Mouse (Mus musculus): Measurements from ENCODE around the gene Galntl6. TPM values are rescaled to one million over a fixed set of nuclear protein-coding genes. Genes with fewer than 3 reads are reported as not detected.
A peak's percentile ranks its signal among the peaks of the same experiment; 100 is the strongest.
"Not testable (repeated sequence)": the region's sequence is repeated elsewhere in the genome, so short reads cannot be mapped to it uniquely, and the experiment has no call there.

Gene Galntl6
- polyA plus RNA-seq, 1 experiment from 2014 or later, result 4.0 TPM

DNA sequence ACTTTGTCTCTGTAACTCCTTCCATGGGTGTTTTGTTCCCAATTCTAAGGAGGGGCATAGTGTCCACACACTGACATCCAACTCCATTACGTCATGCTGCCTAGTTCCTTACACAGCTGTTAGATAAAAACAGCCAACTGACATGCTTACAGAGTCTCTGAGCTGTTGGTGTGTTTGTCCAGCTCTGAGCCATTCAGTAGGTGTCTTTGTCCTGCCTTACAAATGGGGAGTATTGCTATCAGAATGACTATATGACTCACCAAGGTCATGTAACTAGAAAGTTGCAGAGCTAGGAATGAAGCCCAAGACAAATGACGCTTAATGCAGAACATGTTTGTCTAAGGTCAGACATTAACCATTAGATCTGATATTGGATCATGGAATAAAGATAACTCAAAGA is 449.1 kb downstream of the Galntl6 start:
- not testable (repeated sequence) for H3K4me3 ChIP-seq (ENCODE audit: low read depth, low read length); ATAC-seq; H3K9ac ChIP-seq (ENCODE audit: low read length); H3K36me3 ChIP-seq (ENCODE audit: control insufficient read depth, insufficient read depth, low read length); H3K9me3 ChIP-seq (replicated peaks; ENCODE audit: control insufficient read depth, low read length); H3K4me2 ChIP-seq (ENCODE audit: low read length); DNase-seq (ENCODE audit: low spot score); H3K4me1 ChIP-seq (ENCODE audit: control insufficient read depth, insufficient read depth, low read length); H3K27me3 ChIP-seq (replicated peaks; ENCODE audit: control insufficient read depth, insufficient read depth, low read length); H3K27ac ChIP-seq (ENCODE audit: low read depth, low read length)
- 93% methylated on average over 2 of the region's 2 CpGs for WGBS

GRCm38 (mm10) chr8:58442696-58443095 is 469.7 kb downstream of the Galntl6 start:
- ATAC-seq, result no peak
- Histone ChIP-seq H3K4me3 (ENCODE audit: low read depth, low read length) (no peak overlapping the region), H3K27ac (ENCODE audit: low read depth, low read length) (no peak overlapping the region), H3K36me3 (ENCODE audit: control insufficient read depth, insufficient read depth, low read length) (no peaks in the 10 kb centered on the region), H3K27me3 (replicated peaks; ENCODE audit: control insufficient read depth, insufficient read depth, low read length) (no peaks in the 10 kb centered on the region), H3K9ac (ENCODE audit: low read length) (no peak overlapping the region), H3K9me3 (replicated peaks; ENCODE audit: control insufficient read depth, low read length) (no peaks in the 10 kb centered on the region), H3K4me2 (ENCODE audit: low read length) (no peak overlapping the region), H3K4me1 (ENCODE audit: control insufficient read depth, insufficient read depth, low read length) (no peaks in the 10 kb centered on the region)
- no peak for DNase-seq (ENCODE audit: low spot score)
- WGBS, result 63% methylated on average over 2 of the region's 2 CpGs

- Histone ChIP-seq H3K4me3 (ENCODE audit: low read depth, low read length) (no peak overlapping the region), H3K27ac (ENCODE audit: low read depth, low read length) (no peak overlapping the region; the same call in 1 of the 2 replicates), H3K9me3 (replicated peaks; ENCODE audit: control insufficient read depth, low read length) (no peaks in the 10 kb centered on the region), H3K4me2 (ENCODE audit: low read length) (no peak overlapping the region), H3K4me1 (ENCODE audit: control insufficient read depth, insufficient read depth, low read length) (no peaks in the 10 kb centered on the region), H3K27me3 (replicated peaks; ENCODE audit: control insufficient read depth, insufficient read depth, low read length) (no peaks in the 10 kb centered on the region), H3K36me3 (ENCODE audit: control insufficient read depth, insufficient read depth, low read length) (no peaks in the 10 kb centered on the region), H3K9ac (ENCODE audit: low read length) (no peak overlapping the region)
- ATAC-seq (no peak), DNase-seq (ENCODE audit: low spot score) (no peak)
- 72% methylated on average over 5 of the region's 5 CpGs for WGBS
Measured at GRCm38 (mm10) chr8:58418481-58418880, 494.0 kb downstream of the Galntl6 start.

DNA sequence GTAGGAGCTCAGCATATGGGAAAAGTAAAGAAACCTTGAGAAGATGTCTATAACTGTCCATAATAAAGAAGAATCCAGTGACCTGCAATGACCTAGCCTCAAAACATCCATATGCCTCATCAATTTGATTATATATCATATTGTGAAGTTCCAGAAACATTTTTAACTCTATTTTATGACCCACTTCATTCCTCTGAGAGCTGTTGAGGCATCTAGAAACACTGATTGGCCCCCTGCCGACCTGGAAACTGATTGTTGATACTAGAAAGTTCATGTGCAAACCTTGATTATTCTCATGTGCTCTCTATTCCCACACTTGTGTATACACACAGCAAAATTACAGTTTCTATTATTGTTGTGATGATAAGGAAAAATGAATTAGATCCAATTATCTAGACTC is 494.9 kb downstream of the Galntl6 start:
- Histone ChIP-seq H3K4me1 (ENCODE audit: control insufficient read depth, insufficient read depth, low read length) (no peaks in the 10 kb centered on the region), H3K27me3 (replicated peaks; ENCODE audit: control insufficient read depth, insufficient read depth, low read length) (no peaks in the 10 kb centered on the region), H3K27ac (ENCODE audit: low read depth, low read length) (no peak overlapping the region), H3K9me3 (replicated peaks; ENCODE audit: control insufficient read depth, low read length) (no peaks in the 10 kb centered on the region), H3K9ac (ENCODE audit: low read length) (no peak overlapping the region), H3K4me2 (ENCODE audit: low read length) (no peak overlapping the region), H3K4me3 (ENCODE audit: low read depth, low read length) (no peak overlapping the region), H3K36me3 (ENCODE audit: control insufficient read depth, insufficient read depth, low read length) (no peaks in the 10 kb centered on the region)
- ATAC-seq, result no peak
- WGBS, result 80% methylated on average over 1 of the region's 1 CpGs
- DNase-seq (ENCODE audit: low spot score), result no peak

DNA sequence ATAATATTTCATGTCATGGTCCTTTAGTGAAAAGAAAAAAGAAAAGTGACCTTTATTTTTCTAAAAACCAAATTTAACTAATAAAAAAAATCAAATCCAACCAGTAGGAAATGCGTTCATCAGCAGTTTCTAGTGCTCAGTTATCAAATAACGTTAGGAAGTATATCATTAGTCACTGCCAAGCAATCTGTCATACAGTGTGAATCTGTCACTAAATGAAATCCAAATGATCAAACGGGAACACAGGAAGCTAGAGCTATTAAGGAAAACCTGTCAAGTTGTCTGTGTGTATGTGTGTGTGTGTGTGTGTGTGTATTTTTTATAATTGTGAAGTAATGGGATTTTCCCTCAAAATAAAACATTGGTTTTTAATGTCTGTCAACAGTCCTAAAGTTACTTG is 515.9 kb downstream of the Galntl6 start:
- Histone ChIP-seq H3K9ac (ENCODE audit: low read length) (no peak overlapping the region), H3K36me3 (ENCODE audit: control insufficient read depth, insufficient read depth, low read length) (no peaks in the 10 kb centered on the region), H3K4me3 (ENCODE audit: low read depth, low read length) (no peak overlapping the region), H3K27ac (ENCODE audit: low read depth, low read length) (no peak overlapping the region), H3K4me1 (ENCODE audit: control insufficient read depth, insufficient read depth, low read length) (no peaks in the 10 kb centered on the region), H3K27me3 (replicated peaks; ENCODE audit: control insufficient read depth, insufficient read depth, low read length) (no peaks in the 10 kb centered on the region), H3K9me3 (replicated peaks; ENCODE audit: control insufficient read depth, low read length) (no peaks in the 10 kb centered on the region), H3K4me2 (ENCODE audit: low read length) (no peak overlapping the region)
- peak; percentile 76; the same call in 1 of the 2 replicates for ATAC-seq
- WGBS, result 63% methylated on average over 3 of the region's 3 CpGs
- DNase-seq (ENCODE audit: low spot score), result peak; percentile 75

- H3K36me3 ChIP-seq (ENCODE audit: control insufficient read depth, insufficient read depth, low read length), result no peaks in the 10 kb centered on the region
- no peaks in the 10 kb centered on the region for H3K9me3 ChIP-seq (replicated peaks; ENCODE audit: control insufficient read depth, low read length)
- no peak overlapping the region for H3K4me2 ChIP-seq (ENCODE audit: low read length)
- no peak for ATAC-seq
- WGBS, result 81% methylated on average over 1 of the region's 1 CpGs
- no peaks in the 10 kb centered on the region for H3K27me3 ChIP-seq (replicated peaks; ENCODE audit: control insufficient read depth, insufficient read depth, low read length)
- no peak for DNase-seq (ENCODE audit: low spot score)
- H3K9ac ChIP-seq (ENCODE audit: low read length), result no peak overlapping the region
- H3K4me3 ChIP-seq (ENCODE audit: low read depth, low read length), result no peak overlapping the region
- no peaks in the 10 kb centered on the region for H3K4me1 ChIP-seq (ENCODE audit: control insufficient read depth, insufficient read depth, low read length)
- no peak overlapping the region for H3K27ac ChIP-seq (ENCODE audit: low read depth, low read length)
Measured at GRCm38 (mm10) chr8:58395879-58396278, 516.6 kb downstream of the Galntl6 start.

DNA sequence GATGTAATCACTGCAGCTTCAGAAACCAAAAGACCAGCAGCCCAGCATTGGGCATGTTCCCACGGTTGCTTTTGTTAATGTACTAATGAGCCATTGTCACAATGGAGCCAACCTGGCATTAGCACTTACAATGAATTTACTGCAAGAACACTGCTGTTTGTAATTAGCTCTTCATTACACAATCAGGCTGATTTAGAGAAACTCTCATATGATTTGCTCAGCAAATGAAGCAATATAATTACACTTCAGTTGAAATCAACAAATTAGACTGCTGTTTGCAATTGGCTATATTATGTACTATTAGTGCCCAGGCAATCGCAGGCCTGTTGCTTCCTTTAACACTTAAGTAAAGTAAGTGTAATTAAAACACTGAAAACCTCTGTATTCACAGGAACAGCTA is 540.1 kb downstream of the Galntl6 start:
- DNase-seq (ENCODE audit: low spot score) (peak; percentile 93), ATAC-seq (peak; percentile 95)
- 3% methylated on average over 2 of the region's 2 CpGs for WGBS

DNA sequence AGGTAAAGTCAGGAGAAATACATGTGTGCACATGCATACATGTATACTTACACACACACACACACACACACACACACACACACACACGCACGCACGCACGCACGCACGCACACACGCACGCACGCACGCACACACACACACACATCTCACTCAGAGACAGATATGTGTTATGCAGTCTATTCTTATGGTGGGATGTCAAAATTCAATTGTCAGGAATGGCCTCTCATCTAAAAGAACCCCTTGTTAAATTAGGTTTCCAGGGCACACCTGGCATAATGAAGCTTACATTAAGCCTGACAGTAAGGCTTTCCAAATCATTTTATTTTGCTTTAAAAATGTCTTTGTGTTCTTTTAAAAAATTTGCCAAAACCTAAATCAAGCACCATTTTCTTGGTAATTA is 540.5 kb downstream of the Galntl6 start:
- 45% methylated on average over 10 of the region's 10 CpGs for WGBS
- no peaks in the 10 kb centered on the region for H3K27me3 ChIP-seq (replicated peaks; ENCODE audit: control insufficient read depth, insufficient read depth, low read length)
- no peak overlapping the region for H3K9ac ChIP-seq (ENCODE audit: low read length)
- no peaks in the 10 kb centered on the region for H3K9me3 ChIP-seq (replicated peaks; ENCODE audit: control insufficient read depth, low read length)
- DNase-seq (ENCODE audit: low spot score) (no peak), ATAC-seq (peak; percentile 64)
- H3K4me2 ChIP-seq (ENCODE audit: low read length), result no peak overlapping the region
- H3K4me1 ChIP-seq (ENCODE audit: control insufficient read depth, insufficient read depth, low read length), result no peaks in the 10 kb centered on the region
- H3K36me3 ChIP-seq (ENCODE audit: control insufficient read depth, insufficient read depth, low read length), result no peaks in the 10 kb centered on the region
- no peak overlapping the region for H3K27ac ChIP-seq (ENCODE audit: low read depth, low read length)
- H3K4me3 ChIP-seq (ENCODE audit: low read depth, low read length), result no peak overlapping the region

More for the DNA sequence above, 540.1 kb downstream of the Galntl6 start:
- H3K36me3 ChIP-seq (ENCODE audit: control insufficient read depth, insufficient read depth, low read length), result no peaks in the 10 kb centered on the region
- H3K9ac ChIP-seq (ENCODE audit: low read length), result no peak overlapping the region
- no peaks in the 10 kb centered on the region for H3K27me3 ChIP-seq (replicated peaks; ENCODE audit: control insufficient read depth, insufficient read depth, low read length)
- H3K9me3 ChIP-seq (replicated peaks; ENCODE audit: control insufficient read depth, low read length), result no peaks in the 10 kb centered on the region
- H3K27ac ChIP-seq (ENCODE audit: low read depth, low read length), result no peak overlapping the region
- H3K4me3 ChIP-seq (ENCODE audit: low read depth, low read length), result no peak overlapping the region
- H3K4me2 ChIP-seq (ENCODE audit: low read length), result no peak overlapping the region
- no peaks in the 10 kb centered on the region for H3K4me1 ChIP-seq (ENCODE audit: control insufficient read depth, insufficient read depth, low read length)

DNA sequence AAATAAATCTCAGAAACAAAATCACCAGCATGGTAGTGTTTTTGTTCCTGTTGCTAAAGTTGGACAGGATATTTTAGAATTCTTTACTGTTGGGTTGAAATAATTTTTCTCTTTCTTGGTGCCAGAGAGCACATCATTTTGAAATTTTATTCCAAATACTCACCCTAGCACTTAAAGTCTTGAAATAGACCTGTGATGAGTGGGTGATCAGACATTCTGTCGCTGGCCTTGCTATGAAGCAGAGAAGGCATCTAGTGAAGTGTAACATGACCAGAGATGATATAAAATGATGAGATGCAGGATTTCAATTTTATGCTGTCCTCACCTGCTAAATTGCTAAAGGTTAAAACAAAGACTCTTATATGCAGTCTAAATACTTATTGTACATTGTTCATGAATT is 581.3 kb downstream of the Galntl6 start:
- H3K4me1 ChIP-seq (ENCODE audit: control insufficient read depth, insufficient read depth, low read length), result no peaks in the 10 kb centered on the region
- no peak for ATAC-seq

More for the DNA sequence above, 581.3 kb downstream of the Galntl6 start:
- DNase-seq (ENCODE audit: low spot score), result no peak
- no peaks in the 10 kb centered on the region for H3K27me3 ChIP-seq (replicated peaks; ENCODE audit: control insufficient read depth, insufficient read depth, low read length)
- no peak overlapping the region for H3K9ac ChIP-seq (ENCODE audit: low read length)
- no peaks in the 10 kb centered on the region for H3K9me3 ChIP-seq (replicated peaks; ENCODE audit: control insufficient read depth, low read length)
- no peak overlapping the region for H3K27ac ChIP-seq (ENCODE audit: low read depth, low read length)
- no peaks in the 10 kb centered on the region for H3K36me3 ChIP-seq (ENCODE audit: control insufficient read depth, insufficient read depth, low read length)
- H3K4me2 ChIP-seq (ENCODE audit: low read length), result no peak overlapping the region
- 79% methylated on average over 1 of the region's 1 CpGs for WGBS
- H3K4me3 ChIP-seq (ENCODE audit: low read depth, low read length), result no peak overlapping the region

Measured in forebrain, embryonic 14.5 days (tissue).